Mouse (Mus musculus) hindbrain, embryonic 11.5 days (tissue): ENCODE data around the gene Oxld1. TPM values are rescaled to one million over a fixed set of nuclear protein-coding genes. Genes with fewer than 3 reads are reported as not detected.

Experiments
- ATAC-seq: fragments of 200-750 bp; cut with Nextera tagmentation; 2 replicates; pipeline ENCODE4 v1.8.0; 2017; ENCODE audit warnings: mild to moderate bottlenecking, moderate TSS enrichment, moderate library complexity; ENCODE audit not compliant: low FRiP score
- DNase-seq: peaks from one replicate; pipeline ENCODE4 v3.0.0-alpha.2; 2015; ENCODE audit warnings: low spot score
- H3K27ac ChIP-seq: fragments of 300-500 bp; sonication (generic); 2 replicates; pipeline ENCODE4 v1.5.1; 2014; ENCODE audit warnings: mild to moderate bottlenecking, low read depth, low read length
- H3K27me3 ChIP-seq: fragments of 300-500 bp; sonication (generic); 2 replicates; pipeline ENCODE4 v1.6.1; 2014; ENCODE audit warnings: mild to moderate bottlenecking, low read length, moderate library complexity, mixed read lengths; ENCODE audit not compliant: control insufficient read depth, insufficient read depth
- H3K36me3 ChIP-seq: fragments of 300-500 bp; sonication (generic); 2 replicates; pipeline ENCODE4 v1.6.1; 2014; ENCODE audit warnings: mild to moderate bottlenecking, low read length, moderate library complexity, mixed read lengths; ENCODE audit not compliant: control insufficient read depth, insufficient read depth
- H3K4me1 ChIP-seq: fragments of 300-500 bp; sonication (generic); replicated peaks from 2 replicates; pipeline ENCODE4 v1.6.1; 2014; ENCODE audit warnings: low read length, mixed read lengths; ENCODE audit not compliant: control insufficient read depth, insufficient read depth
- H3K4me2 ChIP-seq: fragments of 300-500 bp; sonication (generic); replicated peaks from 2 replicates; pipeline ENCODE4 v1.6.1; 2014; ENCODE audit warnings: mild to moderate bottlenecking, low read depth, low read length
- H3K4me3 ChIP-seq: fragments of 300-500 bp; sonication (generic); 2 replicates; pipeline ENCODE4 v1.5.1; 2014; ENCODE audit warnings: low read depth, low read length
- H3K9ac ChIP-seq: fragments of 300-500 bp; sonication (generic); 2 replicates; pipeline ENCODE4 v1.6.1; 2014; ENCODE audit warnings: low read depth, low read length
- H3K9me3 ChIP-seq: fragments of 300-500 bp; sonication (generic); 2 replicates; pipeline ENCODE4 v1.6.1; 2016; ENCODE audit warnings: low read length; ENCODE audit not compliant: control insufficient read depth
- WGBS: fragments of 180-500 bp; shearing (Covaris S2); extraction: QIAGEN DNeasy Blood & Tissue Kit; methylation state at CpG from one replicate; pipeline ENCODE4 v1.1.7; 2014; 5-methylcytosine and 5-hydroxymethylcytosine counted together
- polyA plus RNA-seq: library from polyadenylated mRNA; unstranded; fragments of >200 nt; fragmentation: Nextera tagmentation; extraction: Ambion mirVana; gene quantifications from 2 replicates; pipeline ENCODE4 v1.2.1, GENCODE M21; 2014

Oxld1 gene
- polyA plus RNA-seq, 1 experiment from 2014 or later, result 13.1 TPM

GRCm38 (mm10) chr11:120447179-120447578, 10.7 kb downstream of the Oxld1 start:
- WGBS, result 73% methylated on average over 7 of the region's 7 CpGs
- ATAC-seq, result no peak

GRCm38 (mm10) chr11:120445475-120445874, 12.4 kb downstream of the Oxld1 start:
- Histone ChIP-seq H3K4me2 (no peak overlapping the region), H3K9ac (no peak overlapping the region)
- 88% methylated on average over 3 of the region's 3 CpGs for WGBS

More at GRCm38 (mm10) chr11:120447179-120447578, 10.7 kb downstream of the Oxld1 start:
- H3K27me3 ChIP-seq, result no peaks in the 10 kb centered on the region
- no peak overlapping the region for H3K4me3 ChIP-seq
- H3K9ac ChIP-seq, result no peak overlapping the region
- no peaks in the 10 kb centered on the region for H3K4me1 ChIP-seq
- no peaks in the 10 kb centered on the region for H3K36me3 ChIP-seq
- no peak overlapping the region for H3K4me2 ChIP-seq
- H3K27ac ChIP-seq, result no peak overlapping the region
- no peak for DNase-seq
- no peaks in the 10 kb centered on the region for H3K9me3 ChIP-seq

GRCm38 (mm10) chr11:120444106-120444505, 13.8 kb downstream of the Oxld1 start:
- no peaks in the 10 kb centered on the region for H3K4me1 ChIP-seq
- H3K9me3 ChIP-seq, result no peaks in the 10 kb centered on the region
- no peak overlapping the region for H3K4me2 ChIP-seq
- WGBS, result 69% methylated on average over 6 of the region's 6 CpGs
- no peak overlapping the region for H3K4me3 ChIP-seq
- DNase-seq (no peak), ATAC-seq (no peak)
- no peak overlapping the region for H3K27ac ChIP-seq
- no peaks in the 10 kb centered on the region for H3K27me3 ChIP-seq
- H3K9ac ChIP-seq, result no peak overlapping the region
- no peaks in the 10 kb centered on the region for H3K36me3 ChIP-seq

More at GRCm38 (mm10) chr11:120445475-120445874, 12.4 kb downstream of the Oxld1 start:
- DNase-seq (no peak), ATAC-seq (no peak)
- H3K36me3 ChIP-seq, result no peaks in the 10 kb centered on the region
- no peaks in the 10 kb centered on the region for H3K27me3 ChIP-seq
- no peak overlapping the region for H3K4me3 ChIP-seq
- no peaks in the 10 kb centered on the region for H3K9me3 ChIP-seq
- H3K4me1 ChIP-seq, result no peaks in the 10 kb centered on the region
- no peak overlapping the region for H3K27ac ChIP-seq

GRCm38 (mm10) chr11:120442765-120443280, 15.0 kb downstream of the Oxld1 start:
- H3K4me3 ChIP-seq, result no peak overlapping the region
- no peak overlapping the region for H3K9ac ChIP-seq
- DNase-seq (no peak), ATAC-seq (no peak)
- H3K4me2 ChIP-seq, result no peak overlapping the region
- no peaks in the 10 kb centered on the region for H3K4me1 ChIP-seq
- no peaks in the 10 kb centered on the region for H3K9me3 ChIP-seq
- H3K27ac ChIP-seq, result no peak overlapping the region
- H3K36me3 ChIP-seq, result no peaks in the 10 kb centered on the region
- 89% methylated on average over 3 of the region's 3 CpGs for WGBS
- H3K27me3 ChIP-seq, result no peaks in the 10 kb centered on the region

- no peak within 1 kb of the TSS for H3K4me3 ChIP-seq
- no peaks in the 10 kb centered on the region for H3K36me3 ChIP-seq
- no peaks in the 10 kb centered on the region for H3K27me3 ChIP-seq
- H3K9me3 ChIP-seq, result no peaks in the 10 kb centered on the region
- DNase-seq (no peak), ATAC-seq (no peak)
- 0 out of 2 replicates have a peak within 1 kb of the TSS, but pooled peaks have one; percentile 16 for H3K9ac ChIP-seq
- 93% methylated on average over 3 of the region's 3 CpGs for WGBS
- no peak within 1 kb of the TSS for H3K4me2 ChIP-seq
- H3K4me1 ChIP-seq, result no peaks in the 10 kb centered on the region
- H3K27ac ChIP-seq, result no peak within 1 kb of the TSS
Measured at GRCm38 (mm10) chr11:120442344-120442743, 15.5 kb downstream of the Oxld1 start, which contains the start of gene Tspan10. Tspan10 (plus strand) TSS chr11:120442644.

- H3K36me3 ChIP-seq, result no peaks in the 10 kb centered on the region; the same call in 1 of the 2 replicates
- WGBS, result 31% methylated on average over 12 of the region's 12 CpGs
- DNase-seq, result no peak
- H3K4me2 ChIP-seq, result peak overlapping the region; percentile 90; the same call in 1 of the 2 replicates
- H3K27me3 ChIP-seq, result no peaks in the 10 kb centered on the region
- ATAC-seq, result no peak
- H3K4me3 ChIP-seq, result peak overlapping the region; percentile 94
- H3K9me3 ChIP-seq, result no peaks in the 10 kb centered on the region
- no peak overlapping the region for H3K27ac ChIP-seq
- peaks cover 7% of the 10 kb centered on the region for H3K4me1 ChIP-seq
- H3K9ac ChIP-seq, result peak overlapping the region; percentile 98; the same call in 1 of the 2 replicates
Measured at GRCm38 (mm10) chr11:120437857-120438385, 19.9 kb downstream of the Oxld1 start.

GRCm38 (mm10) chr11:120437152-120437856, 20.6 kb downstream of the Oxld1 start, which contains the start of gene Nploc4:
Nploc4 (minus strand) TSS chr11:120437708.
- peak; percentile 87 for ATAC-seq
- under 1% methylated on average over 74 of the region's 77 CpGs for WGBS

GRCm38 (mm10) chr11:120426727-120427126, 31.1 kb downstream of the Oxld1 start:
- H3K36me3 ChIP-seq, result 0 out of 2 replicates have a peak, but pooled peaks cover 4% of the 10 kb centered on the region
- no peak overlapping the region for H3K4me2 ChIP-seq
- H3K9ac ChIP-seq, result no peak overlapping the region
- H3K27me3 ChIP-seq, result no peaks in the 10 kb centered on the region
- no peak overlapping the region for H3K27ac ChIP-seq
- DNase-seq (no peak), ATAC-seq (no peak)
- H3K4me3 ChIP-seq, result no peak overlapping the region
- H3K4me1 ChIP-seq, result no peaks in the 10 kb centered on the region
- 95% methylated on average over 3 of the region's 3 CpGs for WGBS
- no peaks in the 10 kb centered on the region for H3K9me3 ChIP-seq

More at GRCm38 (mm10) chr11:120437152-120437856, 20.6 kb downstream of the Oxld1 start, which contains the start of gene Nploc4:
- Histone ChIP-seq H3K9ac (peak within 1 kb of the TSS; percentile 98), H3K27me3 (no peaks in the 10 kb centered on the region), H3K27ac (peak within 1 kb of the TSS; percentile 63), H3K4me3 (peak within 1 kb of the TSS; percentile 94), H3K4me2 (peak within 1 kb of the TSS; percentile 90), H3K4me1 (peaks cover 7% of the 10 kb centered on the region), H3K36me3 (peaks cover 4% of the 10 kb centered on the region; the same call in 1 of the 2 replicates), H3K9me3 (no peaks in the 10 kb centered on the region)
- peak; percentile 95 for DNase-seq
